Mouse (Mus musculus): ENCODE results near the gene Flrt1. TPM values are rescaled to one million over a fixed set of nuclear protein-coding genes. Genes with fewer than 3 reads are reported as not detected.

The Flrt1 gene
- polyA plus RNA-seq, 1 experiment from 2014 or later = 3.0 TPM

- H3K9me3 ChIP-seq (ENCODE audit: control insufficient read depth, low read length) = no peaks in the 10 kb centered on the region; the same call in 1 of the 2 replicates
- no peak for ATAC-seq (ENCODE audit: insufficient number of reproducible peaks, low FRiP score, low TSS enrichment, low read depth)
- H3K9ac ChIP-seq (ENCODE audit: low read length) = no peak overlapping the region
- H3K4me3 ChIP-seq (ENCODE audit: low read depth, low read length) = no peak overlapping the region
- H3K27ac ChIP-seq (replicated peaks; ENCODE audit: low read depth, low read length) = no peak overlapping the region
- peaks cover 40% of the 10 kb centered on the region for H3K4me1 ChIP-seq (ENCODE audit: control insufficient read depth, insufficient read depth, low read length)
- DNase-seq (ENCODE audit: low spot score) = no peak
- no peaks in the 10 kb centered on the region for H3K36me3 ChIP-seq (ENCODE audit: control insufficient read depth, insufficient read depth, low read length)
- no peak overlapping the region for H3K4me2 ChIP-seq (ENCODE audit: low read depth, severe bottlenecking)
- H3K27me3 ChIP-seq (ENCODE audit: control insufficient read depth, insufficient read depth, low read length) = peaks cover 20% of the 10 kb centered on the region
- 77% methylated on average over 13 of the region's 13 CpGs for WGBS
Measured at GRCm38 (mm10) chr19:7146376-7146775, 40.8 kb upstream of the Flrt1 start.

DNA sequence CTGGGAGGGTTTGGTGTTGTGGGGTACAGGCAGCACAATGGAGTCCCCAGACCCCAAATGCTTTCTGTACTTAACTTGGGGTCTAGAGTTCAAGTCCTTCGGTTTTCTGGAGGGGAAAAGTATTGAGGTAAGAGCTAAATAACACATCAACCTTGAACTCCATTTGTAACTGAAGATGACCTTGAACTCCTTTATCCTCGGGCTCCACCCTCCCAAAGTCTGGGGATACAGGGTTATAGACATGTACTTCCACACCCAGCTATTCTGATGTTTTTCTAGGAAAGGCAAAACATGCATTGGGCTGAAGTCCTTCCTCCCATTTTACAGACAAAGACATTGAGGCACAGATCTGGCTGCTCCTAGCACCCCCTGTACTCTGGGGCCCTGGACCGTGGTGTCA, 38.9 kb upstream of the Flrt1 start:
- Histone ChIP-seq H3K9me3 (ENCODE audit: control insufficient read depth, low read length) (no peaks in the 10 kb centered on the region; the same call in 1 of the 2 replicates), H3K27me3 (ENCODE audit: control insufficient read depth, insufficient read depth, low read length) (peaks cover 20% of the 10 kb centered on the region), H3K4me1 (ENCODE audit: control insufficient read depth, insufficient read depth, low read length) (peaks cover 36% of the 10 kb centered on the region), H3K4me2 (ENCODE audit: low read depth, severe bottlenecking) (peak overlapping the region; percentile 61), H3K36me3 (ENCODE audit: control insufficient read depth, insufficient read depth, low read length) (no peaks in the 10 kb centered on the region), H3K4me3 (ENCODE audit: low read depth, low read length) (no peak overlapping the region), H3K9ac (ENCODE audit: low read length) (no peak overlapping the region), H3K27ac (replicated peaks; ENCODE audit: low read depth, low read length) (no peak overlapping the region)
- ATAC-seq (ENCODE audit: insufficient number of reproducible peaks, low FRiP score, low TSS enrichment, low read depth) (no peak), DNase-seq (ENCODE audit: low spot score) (no peak)
- 77% methylated on average over 3 of the region's 3 CpGs for WGBS

- DNase-seq (ENCODE audit: low spot score) = peak; percentile 79
- WGBS = under 1% methylated on average over 20 of the region's 20 CpGs
- Histone ChIP-seq H3K36me3 (ENCODE audit: control insufficient read depth, insufficient read depth, low read length) (no peaks in the 10 kb centered on the region), H3K27ac (replicated peaks; ENCODE audit: low read depth, low read length) (no peak overlapping the region), H3K4me3 (ENCODE audit: low read depth, low read length) (peak overlapping the region; percentile 28), H3K9ac (ENCODE audit: low read length) (no peak overlapping the region), H3K4me2 (ENCODE audit: low read depth, severe bottlenecking) (peak overlapping the region; percentile 61), H3K4me1 (ENCODE audit: control insufficient read depth, insufficient read depth, low read length) (peaks cover 37% of the 10 kb centered on the region), H3K9me3 (ENCODE audit: control insufficient read depth, low read length) (no peaks in the 10 kb centered on the region; the same call in 1 of the 2 replicates), H3K27me3 (ENCODE audit: control insufficient read depth, insufficient read depth, low read length) (peaks cover 20% of the 10 kb centered on the region)
- 0 out of 2 replicates have a peak, but pooled peaks have one; percentile 4 for ATAC-seq (ENCODE audit: insufficient number of reproducible peaks, low FRiP score, low TSS enrichment, low read depth)
Measured at GRCm38 (mm10) chr19:7143854-7144253, 38.3 kb upstream of the Flrt1 start.

DNA sequence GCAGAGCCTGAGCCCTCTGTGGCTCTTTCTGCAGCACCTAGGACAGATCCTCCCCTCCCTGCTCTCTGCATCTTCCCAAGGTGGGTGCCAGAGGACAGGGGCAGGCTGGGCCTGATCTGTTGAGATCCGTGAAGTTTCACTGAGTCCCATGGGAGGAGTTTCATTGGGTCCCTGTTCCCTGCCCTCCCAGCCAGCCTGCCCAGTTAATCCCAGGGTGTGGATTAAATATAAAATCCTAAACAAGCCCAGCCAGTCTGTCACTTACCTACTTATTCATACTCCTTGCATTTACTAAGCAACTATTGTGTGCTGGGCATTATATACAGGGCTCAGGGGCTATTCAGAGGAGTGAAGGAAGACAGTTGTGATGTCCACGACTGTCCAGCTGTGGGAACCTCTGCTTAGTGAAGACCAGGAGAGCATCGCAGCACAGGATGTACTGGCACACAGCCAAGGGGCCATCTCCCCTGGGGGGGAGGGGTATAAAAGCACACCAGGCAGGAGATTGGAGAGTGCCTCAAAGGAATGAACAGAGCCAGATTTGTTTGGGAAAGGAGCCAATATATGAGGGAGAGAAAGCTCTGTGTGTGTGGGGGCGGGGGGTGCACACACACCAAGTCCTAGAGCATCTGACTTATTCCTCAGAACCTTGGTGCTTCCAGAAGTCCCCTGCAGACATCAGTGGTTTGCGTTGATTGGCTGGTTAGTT, 36.8 kb upstream of the Flrt1 start:
- no peak for ATAC-seq (ENCODE audit: insufficient number of reproducible peaks, low FRiP score, low TSS enrichment, low read depth)
- peaks cover 23% of the 10 kb centered on the region for H3K27me3 ChIP-seq (ENCODE audit: control insufficient read depth, insufficient read depth, low read length)

GRCm38 (mm10) chr19:7140856-7141421, 35.4 kb upstream of the Flrt1 start:
- no peak for DNase-seq (ENCODE audit: low spot score)
- Histone ChIP-seq H3K9ac (ENCODE audit: low read length) (no peak overlapping the region), H3K27ac (replicated peaks; ENCODE audit: low read depth, low read length) (no peak overlapping the region), H3K4me2 (ENCODE audit: low read depth, severe bottlenecking) (no peak overlapping the region), H3K4me1 (ENCODE audit: control insufficient read depth, insufficient read depth, low read length) (peaks cover 50% of the 10 kb centered on the region), H3K36me3 (ENCODE audit: control insufficient read depth, insufficient read depth, low read length) (no peaks in the 10 kb centered on the region), H3K4me3 (ENCODE audit: low read depth, low read length) (no peak overlapping the region), H3K9me3 (ENCODE audit: control insufficient read depth, low read length) (no peaks in the 10 kb centered on the region; the same call in 1 of the 2 replicates), H3K27me3 (ENCODE audit: control insufficient read depth, insufficient read depth, low read length) (peaks cover 31% of the 10 kb centered on the region)
- ATAC-seq (ENCODE audit: insufficient number of reproducible peaks, low FRiP score, low TSS enrichment, low read depth) = no peak
- WGBS = 69% methylated on average over 12 of the region's 12 CpGs

More for the DNA sequence above, 36.8 kb upstream of the Flrt1 start:
- Histone ChIP-seq H3K4me1 (ENCODE audit: control insufficient read depth, insufficient read depth, low read length) (peaks cover 37% of the 10 kb centered on the region), H3K9me3 (ENCODE audit: control insufficient read depth, low read length) (no peaks in the 10 kb centered on the region; the same call in 1 of the 2 replicates), H3K9ac (ENCODE audit: low read length) (no peak overlapping the region), H3K36me3 (ENCODE audit: control insufficient read depth, insufficient read depth, low read length) (no peaks in the 10 kb centered on the region), H3K4me3 (ENCODE audit: low read depth, low read length) (no peak overlapping the region), H3K27ac (replicated peaks; ENCODE audit: low read depth, low read length) (no peak overlapping the region), H3K4me2 (ENCODE audit: low read depth, severe bottlenecking) (no peak overlapping the region)
- WGBS = 57% methylated on average over 5 of the region's 5 CpGs
- no peak for DNase-seq (ENCODE audit: low spot score)

- peaks cover 56% of the 10 kb centered on the region for H3K4me1 ChIP-seq (ENCODE audit: control insufficient read depth, insufficient read depth, low read length)
- peaks cover 26% of the 10 kb centered on the region for H3K27me3 ChIP-seq (ENCODE audit: control insufficient read depth, insufficient read depth, low read length)
Measured at GRCm38 (mm10) chr19:7140373-7140772, 34.8 kb upstream of the Flrt1 start.

DNA sequence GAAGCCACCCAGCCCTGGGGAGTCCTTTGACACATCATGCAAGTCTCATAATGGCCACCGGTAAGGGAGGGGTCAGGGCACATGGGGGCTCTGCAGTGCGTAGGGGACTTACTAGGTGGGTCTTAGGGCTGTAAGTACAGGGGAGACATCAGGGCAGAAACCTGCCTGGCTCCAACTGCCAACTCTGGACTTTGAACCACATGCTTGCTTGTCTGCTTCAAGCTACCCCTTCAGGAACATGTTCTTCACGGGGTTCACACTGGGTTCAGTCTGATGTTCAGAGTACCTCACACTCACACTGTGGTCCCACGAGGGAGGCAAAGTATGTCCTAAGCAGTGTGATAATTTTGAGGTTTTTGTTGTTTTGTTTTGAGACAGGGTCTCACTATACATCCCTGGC, 33.8 kb upstream of the Flrt1 start:
- whole genome bisulfite sequencing = 48% methylated on average over 4 of the region's 4 CpGs
- Histone ChIP-seq H3K36me3 (ENCODE audit: control insufficient read depth, insufficient read depth, low read length) (no peaks in the 10 kb centered on the region), H3K4me2 (ENCODE audit: low read depth, severe bottlenecking) (peak overlapping the region; percentile 30; the same call in 1 of the 2 replicates), H3K4me3 (ENCODE audit: low read depth, low read length) (no peak overlapping the region), H3K27ac (replicated peaks; ENCODE audit: low read depth, low read length) (peak overlapping the region; percentile 69; the same call in 1 of the 2 replicates), H3K9ac (ENCODE audit: low read length) (0 out of 2 replicates have a peak overlapping the region, but pooled peaks have one; percentile 17), H3K9me3 (ENCODE audit: control insufficient read depth, low read length) (no peaks in the 10 kb centered on the region), H3K4me1 (ENCODE audit: control insufficient read depth, insufficient read depth, low read length) (peaks cover 67% of the 10 kb centered on the region), H3K27me3 (ENCODE audit: control insufficient read depth, insufficient read depth, low read length) (peaks cover 19% of the 10 kb centered on the region)
- DNase-seq (ENCODE audit: low spot score) (no peak), ATAC-seq (ENCODE audit: insufficient number of reproducible peaks, low FRiP score, low TSS enrichment, low read depth) (no peak)

More at GRCm38 (mm10) chr19:7140373-7140772, 34.8 kb upstream of the Flrt1 start:
- H3K9me3 ChIP-seq (ENCODE audit: control insufficient read depth, low read length) = no peaks in the 10 kb centered on the region
- H3K4me2 ChIP-seq (ENCODE audit: low read depth, severe bottlenecking) = no peak overlapping the region
- no peak overlapping the region for H3K27ac ChIP-seq (replicated peaks; ENCODE audit: low read depth, low read length)
- ATAC-seq (ENCODE audit: insufficient number of reproducible peaks, low FRiP score, low TSS enrichment, low read depth) (no peak), DNase-seq (ENCODE audit: low spot score) (no peak)
- no peak overlapping the region for H3K4me3 ChIP-seq (ENCODE audit: low read depth, low read length)
- no peaks in the 10 kb centered on the region for H3K36me3 ChIP-seq (ENCODE audit: control insufficient read depth, insufficient read depth, low read length)
- WGBS = 73% methylated on average over 6 of the region's 6 CpGs
- no peak overlapping the region for H3K9ac ChIP-seq (ENCODE audit: low read length)

GRCm38 (mm10) chr19:7138327-7138726, 32.8 kb upstream of the Flrt1 start:
- 11% methylated on average over 14 of the region's 14 CpGs for WGBS
- Histone ChIP-seq H3K36me3 (ENCODE audit: control insufficient read depth, insufficient read depth, low read length) (no peaks in the 10 kb centered on the region), H3K4me3 (ENCODE audit: low read depth, low read length) (no peak overlapping the region), H3K27ac (replicated peaks; ENCODE audit: low read depth, low read length) (peak overlapping the region; percentile 69), H3K4me2 (ENCODE audit: low read depth, severe bottlenecking) (peak overlapping the region; percentile 30; the same call in 1 of the 2 replicates), H3K4me1 (ENCODE audit: control insufficient read depth, insufficient read depth, low read length) (peaks cover 70% of the 10 kb centered on the region), H3K27me3 (ENCODE audit: control insufficient read depth, insufficient read depth, low read length) (peaks cover 13% of the 10 kb centered on the region), H3K9me3 (ENCODE audit: control insufficient read depth, low read length) (no peaks in the 10 kb centered on the region), H3K9ac (ENCODE audit: low read length) (no peak overlapping the region)
- peak; percentile 63 for DNase-seq (ENCODE audit: low spot score)
- no peak for ATAC-seq (ENCODE audit: insufficient number of reproducible peaks, low FRiP score, low TSS enrichment, low read depth)

Data from limb, embryonic 11.5 days (tissue).